Comparison of ENCODE assay signal across 21 mouse cellular contexts in the genomic region with DNA sequence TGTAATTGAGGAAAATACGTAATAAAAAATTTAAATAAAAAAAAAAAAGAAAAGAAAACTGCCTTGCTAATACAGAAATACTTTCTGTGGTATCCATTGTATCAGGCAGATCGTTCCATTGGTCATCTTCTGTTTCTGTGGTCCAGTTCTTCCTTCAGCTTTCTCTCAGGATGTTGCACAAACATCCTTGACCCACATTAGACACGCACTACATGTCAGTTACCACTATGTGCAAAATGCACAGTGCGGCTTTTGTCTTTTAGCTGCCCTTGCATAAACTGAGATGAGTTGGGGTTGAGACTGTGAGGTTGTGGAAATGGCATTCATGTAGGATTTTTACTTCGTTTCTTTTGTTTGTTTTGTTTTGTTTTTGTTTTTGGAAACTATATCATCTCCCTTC.
"Had no signal": no experiment of that assay in that cellular context is flagged by ENCODE, and none has a peak within 500 bp of the region (broad histone marks: within the 10 kb centered on the region; RNA-seq: fewer than 3 reads in every experiment).

No protein-coding gene starts in this region.

- ATAC-seq: hindbrain, embryonic 16.5 days; hindbrain, postnatal 0 days; inflammation-experienced regulatory T-cells, adult 6 months; intestine, embryonic 15.5 days; intestine, embryonic 16.5 days; intestine, postnatal 0 days had no signal

- DNase-seq: heart, postnatal 10 days; heart, postnatal 14 days; heart, postnatal 36 days; heart, postnatal 4 days; kidney, adult 18-20 months; kidney, adult 2 months; kidney, adult 8-10 months; kidney, adult 9 months; kidney, postnatal 10 days; kidney, postnatal 14 days; kidney, postnatal 25 days; kidney, postnatal 36 days; kidney, postnatal 4 days; layer of hippocampus, adult 9-11 months; layer of hippocampus, postnatal 36 days had no signal
